Mouse (Mus musculus) regulatory T cell (primary cell): Measurements from ENCODE around the gene Trir.

Experiments
- in situ Hi-C: fragments of 300-600 bp; cut with MboI, MseI; formaldehyde crosslinking; loops from one replicate; pipeline ENCODE4 v1.15.1; 2025; ENCODE audit warnings: high pct_unique_total_duplicates

The Trir gene

DNA sequence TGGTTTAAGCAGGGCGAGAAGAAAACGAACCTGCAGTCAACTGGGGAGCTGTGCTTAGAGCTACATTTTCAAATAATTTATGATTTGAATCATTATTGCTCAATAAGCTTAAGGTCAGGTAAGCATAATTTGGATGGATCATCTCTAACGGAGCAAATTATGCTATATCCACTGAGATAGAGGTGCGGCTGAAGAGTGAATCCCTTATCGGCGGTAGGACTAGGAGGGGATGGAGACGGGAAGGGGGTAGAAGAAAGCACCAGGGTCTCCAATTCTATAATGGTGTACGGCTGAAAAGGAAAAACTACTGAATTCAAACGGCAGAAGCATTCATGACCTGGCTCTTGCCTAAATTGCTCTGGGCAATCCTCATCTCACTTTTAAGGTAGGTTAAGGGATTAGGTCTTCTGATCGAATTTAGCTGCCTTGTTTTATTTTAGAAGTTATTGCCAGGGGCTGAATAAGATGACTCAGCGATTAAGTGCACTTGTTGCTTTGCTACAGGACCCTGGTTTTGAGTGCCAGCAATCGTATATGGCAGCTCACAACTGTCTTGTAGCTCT, 8.6 kb downstream of the Trir start:
- in situ Hi-C loops, result loop anchor here (5.0 kb wide), 1 partner anchor 343 kb away; no protein-coding TSS in a partner anchor

DNA sequence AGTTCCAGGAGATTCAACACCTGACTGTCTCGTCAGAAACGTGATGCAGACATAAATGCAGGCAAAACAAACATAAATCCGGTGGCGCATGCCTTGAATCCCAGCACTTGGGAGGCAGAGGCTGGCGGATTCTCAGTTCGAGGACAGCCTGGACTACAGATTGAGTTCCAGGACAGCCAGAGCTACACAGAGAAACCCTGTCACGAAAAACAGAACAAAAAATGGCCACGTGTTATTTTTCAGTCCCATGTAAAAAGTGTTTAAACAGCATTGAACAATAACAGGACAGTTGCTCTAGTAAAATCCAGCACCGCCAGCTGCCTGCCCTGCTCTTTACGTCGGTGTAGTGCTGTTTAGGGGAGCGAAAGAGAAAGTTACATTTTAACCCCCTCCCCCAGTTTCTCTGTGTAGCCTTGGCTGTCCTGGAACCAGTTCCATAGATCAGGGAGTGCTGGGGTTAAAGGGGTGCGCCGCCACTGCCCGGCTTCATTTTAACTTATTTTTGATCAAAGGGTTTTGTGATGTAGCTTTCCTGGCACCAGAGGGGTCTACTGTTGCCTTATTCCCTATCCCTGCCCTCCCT, 9.2 kb downstream of the Trir start:
- in situ Hi-C loops, result loop anchor here (5.0 kb wide), 1 partner anchor 344 kb away; no protein-coding TSS in a partner anchor

- in situ Hi-C loops, result loop anchor here (5.0 kb wide), 1 partner anchor 344 kb away; no protein-coding TSS in a partner anchor
These were observed 9.7 kb downstream of the Trir start for GRCm38 (mm10) chr8:85036381-85036717.

DNA sequence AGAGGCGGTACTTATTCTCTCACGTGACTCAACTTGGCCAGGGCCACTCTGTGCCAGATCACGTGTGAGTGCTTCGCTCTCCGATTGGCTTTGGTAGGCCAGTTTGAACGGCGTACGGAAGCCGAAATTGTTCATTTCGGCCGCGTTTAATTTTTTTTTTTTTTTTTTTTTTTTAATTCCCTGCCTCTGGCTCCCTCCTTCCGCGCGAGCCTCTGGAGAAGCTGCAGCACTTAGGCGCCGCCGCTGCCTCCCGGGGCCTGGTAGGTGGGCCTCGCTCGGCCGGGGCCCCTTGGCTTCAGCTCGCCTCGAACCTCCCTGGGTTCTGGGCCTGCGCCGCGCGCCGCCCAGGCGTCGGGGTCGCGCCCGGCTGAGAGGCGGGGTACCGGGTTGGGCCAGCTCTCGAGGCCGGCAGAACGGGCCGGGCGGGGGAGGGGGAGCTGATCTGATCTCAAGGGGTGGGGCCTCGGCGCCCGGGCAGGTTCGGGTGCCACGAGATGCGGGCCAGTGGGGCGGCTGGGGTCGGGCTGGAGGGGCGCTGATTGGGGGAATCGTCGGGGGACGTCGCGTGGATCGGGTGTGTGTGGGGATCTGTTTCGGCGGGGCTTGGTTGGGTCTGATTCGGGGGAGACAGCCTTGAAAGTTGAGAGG, 10.2 kb downstream of the Trir start, which contains the start of gene Tnpo2:
TSS of gene Tnpo2 (plus strand) at position 198 of the 648 bp plus-strand sequence.
- in situ Hi-C loops, result loop anchor here (5.0 kb wide), 1 partner anchor 345 kb away; no protein-coding TSS in a partner anchor

DNA sequence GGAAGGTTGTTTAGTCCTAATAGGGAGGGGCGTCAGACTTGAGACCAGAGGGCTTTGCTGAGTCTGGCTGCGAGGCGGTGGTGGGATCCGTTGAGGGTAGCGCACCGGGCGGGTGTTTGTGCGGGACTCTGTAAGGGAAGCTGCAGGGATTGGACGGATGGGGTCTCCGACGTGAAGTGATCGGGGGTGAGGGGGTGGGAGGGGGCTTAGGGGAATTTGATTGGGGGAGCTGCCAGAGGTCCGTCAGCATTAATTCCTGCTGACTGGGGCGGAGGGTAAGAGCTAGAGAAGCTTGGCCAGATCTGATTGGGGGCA, 10.7 kb downstream of the Trir start:
- in situ Hi-C loops, result loop anchor here (5.0 kb wide), 1 partner anchor 345 kb away; no protein-coding TSS in a partner anchor

DNA sequence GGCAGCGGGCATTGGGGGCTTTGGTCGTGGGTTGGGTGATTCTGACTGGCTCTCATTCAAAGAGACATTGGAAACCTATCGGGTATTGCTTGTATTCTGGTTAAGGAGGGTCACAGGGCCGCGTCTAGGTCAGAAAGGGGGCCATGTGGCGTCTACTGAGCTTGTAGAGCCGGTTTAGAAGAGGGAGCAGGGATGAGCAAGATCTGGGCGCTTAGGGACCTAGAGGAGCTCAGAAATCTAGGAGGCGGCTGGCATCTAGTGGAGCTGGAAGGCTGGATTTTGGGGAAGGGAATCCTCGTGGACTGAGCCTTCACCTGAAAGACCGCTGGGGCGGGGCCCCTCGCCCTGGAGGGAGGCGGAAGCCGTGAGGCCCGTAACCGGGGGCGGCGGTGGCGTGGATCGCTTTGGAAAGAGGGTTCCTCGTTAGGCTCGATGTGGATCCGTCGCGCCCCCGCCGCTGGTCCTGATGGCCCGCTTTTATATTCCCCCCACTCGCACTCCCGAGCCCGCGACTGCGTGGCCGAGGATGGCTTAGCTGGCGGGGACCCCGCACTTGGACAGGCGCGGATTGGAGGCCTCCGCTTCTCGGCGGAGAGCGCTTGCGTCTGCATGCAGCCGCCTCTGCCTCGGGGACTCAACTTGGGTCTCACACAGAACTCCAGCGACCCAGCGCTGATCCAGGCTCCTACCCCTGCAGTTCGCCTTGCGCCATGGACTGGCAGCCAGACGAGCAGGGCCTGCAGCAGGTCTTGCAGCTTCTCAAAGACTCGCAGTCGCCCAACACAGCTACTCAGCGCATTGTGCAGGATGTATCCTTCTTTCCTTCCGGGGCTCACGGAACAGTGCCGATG, 11.3 kb downstream of the Trir start:
- in situ Hi-C loops, result loop anchor here (5.0 kb wide), 1 partner anchor 346 kb away; no protein-coding TSS in a partner anchor

- in situ Hi-C loops, result no loop called here
These were observed 17.0 kb downstream of the Trir start for GRCm38 (mm10) chr8:85043619-85044018.

DNA sequence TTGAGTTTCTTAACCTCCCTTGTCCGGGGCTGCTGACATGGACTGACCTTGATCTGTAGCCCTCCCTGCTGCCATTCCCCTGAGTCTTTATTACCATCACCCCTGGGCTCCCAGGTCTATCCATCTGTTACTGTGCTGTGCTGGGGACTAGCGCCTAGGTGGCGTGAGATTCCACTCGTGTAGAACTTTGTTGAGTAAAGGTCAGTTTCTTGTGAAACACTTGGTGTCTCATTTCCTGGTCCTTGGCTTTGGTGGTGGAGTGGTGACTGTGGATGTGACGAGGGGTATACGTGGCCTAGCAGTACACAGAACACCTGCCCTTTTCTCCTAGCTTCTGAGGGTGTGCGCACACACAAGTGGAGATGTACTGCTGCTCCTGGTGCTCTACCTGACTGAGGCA, 30.7 kb downstream of the Trir start:
- in situ Hi-C loops, result no loop called here

DNA sequence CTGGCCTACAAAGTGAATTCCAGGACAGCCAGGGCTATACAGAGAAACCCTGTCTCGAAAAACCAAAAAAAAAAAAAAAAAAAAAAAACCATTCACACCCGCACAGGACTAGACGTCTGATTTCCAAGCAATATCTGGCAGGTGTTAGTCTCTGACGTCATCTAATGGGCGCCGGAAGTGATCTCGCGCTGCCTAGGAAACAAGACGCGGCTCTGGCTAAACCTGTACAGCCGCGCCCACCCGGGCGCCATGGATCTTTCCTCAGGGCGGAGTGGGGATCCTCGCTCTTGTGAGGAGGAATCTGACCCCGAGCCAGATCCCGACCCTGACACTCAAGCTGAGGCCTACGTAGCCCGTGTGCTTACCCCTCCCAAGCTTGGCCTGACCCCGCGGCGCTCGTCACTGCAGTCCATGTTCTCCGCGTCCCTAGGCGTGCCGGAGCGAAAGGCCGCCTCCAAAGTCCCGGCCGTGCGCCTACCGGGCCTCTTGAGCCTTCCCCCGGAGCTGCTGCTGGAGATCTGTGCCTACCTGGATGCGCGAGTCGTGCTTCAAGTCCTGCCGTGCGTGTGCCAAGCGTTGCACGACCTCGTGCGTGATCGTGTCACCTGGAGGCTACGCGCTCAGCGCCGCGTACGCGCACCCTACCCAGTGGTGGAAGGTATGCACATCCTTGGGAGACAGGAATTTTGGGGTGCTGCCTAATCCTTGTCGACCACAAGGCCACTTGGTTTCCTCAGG, 33.4 kb downstream of the Trir start, which contains the start of gene Fbxw9:
TSS of gene Fbxw9 (plus strand) at position 177 of the 738 bp plus-strand sequence.
- in situ Hi-C loops, result no loop called here

GRCm38 (mm10) chr8:85062603-85063002, 36.0 kb downstream of the Trir start:
- in situ Hi-C loops, result no loop called here

DNA sequence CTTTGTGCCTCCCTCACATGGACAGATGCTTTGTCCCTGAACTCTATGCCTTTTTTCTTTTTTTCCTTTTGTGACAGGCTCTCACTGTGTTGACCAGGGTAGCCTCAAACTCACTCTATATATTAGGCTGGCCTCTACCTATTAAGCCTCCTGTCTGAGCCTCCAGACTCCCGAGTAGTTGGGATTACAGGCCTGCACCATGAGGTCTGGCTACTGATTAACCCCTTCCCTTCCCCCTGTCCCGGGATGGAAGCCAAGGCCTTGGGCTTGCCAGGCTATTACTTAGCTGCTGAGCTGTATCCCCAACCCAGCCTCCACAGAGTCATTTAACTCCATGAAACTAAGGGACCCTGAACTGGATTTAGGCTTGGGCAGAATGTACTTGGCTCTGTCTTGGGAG, 38.6 kb downstream of the Trir start:
- in situ Hi-C loops, result no loop called here

DNA sequence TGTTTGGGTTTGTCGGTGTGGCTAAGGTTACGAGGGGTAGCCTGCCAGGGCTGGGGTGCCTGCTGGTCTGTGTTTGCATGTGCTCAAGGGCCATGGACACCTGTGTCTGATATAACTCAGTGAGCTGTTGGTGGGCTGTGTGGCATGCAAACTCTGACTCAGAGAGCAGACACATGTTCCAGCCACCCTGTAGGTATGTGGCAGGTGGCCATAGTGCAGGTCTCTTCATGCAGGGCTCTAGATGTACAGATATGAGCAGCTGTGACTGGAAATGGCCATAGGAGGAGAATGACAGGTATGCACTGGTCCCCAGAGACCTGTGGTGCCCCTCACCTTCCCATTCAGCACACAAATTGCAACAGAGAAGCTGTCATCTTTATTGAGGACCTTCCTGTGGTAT, 40.5 kb downstream of the Trir start:
- in situ Hi-C loops, result no loop called here

DNA sequence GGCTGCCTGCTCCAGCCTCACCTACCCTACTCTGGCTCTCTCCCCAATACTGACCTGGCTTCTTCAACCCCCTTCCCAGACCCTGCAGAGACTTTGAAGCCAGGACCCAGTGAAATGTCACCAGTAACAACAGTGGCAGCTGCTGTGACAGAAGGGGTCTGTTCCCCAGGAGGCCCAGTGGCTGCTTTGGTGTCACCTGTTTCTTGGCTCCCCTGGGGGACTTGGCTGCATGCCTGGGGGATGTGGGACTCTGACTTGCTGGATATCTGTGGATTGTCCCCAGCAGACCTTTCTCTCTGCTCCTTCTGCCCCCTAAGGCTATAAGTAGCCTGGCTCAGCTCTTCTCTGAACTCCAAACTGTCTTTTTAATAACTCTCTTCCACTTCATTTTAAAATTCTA, 41.4 kb downstream of the Trir start, which contains the start of gene Gm5741:
TSS of gene Gm5741 (minus strand) at position 1 of the 400 bp plus-strand sequence.
- in situ Hi-C loops, result no loop called here

GRCm38 (mm10) chr8:85071041-85071440, 44.4 kb downstream of the Trir start:
- in situ Hi-C loops, result no loop called here

- in situ Hi-C loops, result no loop called here
These were observed 45.1 kb downstream of the Trir start, which contains the start of gene Dhps for GRCm38 (mm10) chr8:85071514-85072281. Gene Dhps, plus strand, starts transcription at chr8:85071757.

DNA sequence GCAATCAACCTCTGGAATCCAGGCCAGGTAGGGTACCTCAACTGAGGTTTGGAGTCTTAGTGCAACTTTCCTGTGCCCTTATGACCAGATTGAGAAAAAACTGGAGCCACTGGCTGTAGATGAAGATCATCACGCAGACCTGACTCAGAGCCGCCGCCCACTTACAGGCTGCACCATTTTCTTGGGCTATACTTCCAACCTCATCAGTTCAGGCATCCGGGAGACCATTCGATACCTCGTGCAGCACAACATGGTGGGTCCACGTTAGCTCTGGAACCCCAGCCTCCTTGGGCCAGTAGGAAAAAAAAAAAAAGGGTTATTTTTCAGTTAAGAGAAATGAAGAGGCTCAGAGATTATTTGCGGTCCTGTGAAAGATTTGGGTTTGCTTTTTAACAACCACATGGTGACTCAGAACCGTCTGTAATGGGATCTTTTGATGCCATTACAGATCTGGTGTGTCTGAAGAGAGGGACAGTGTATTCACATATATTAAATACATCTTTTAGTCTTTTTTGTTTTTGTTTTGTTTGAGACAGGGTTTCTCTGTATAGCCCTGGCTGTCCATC, 45.8 kb downstream of the Trir start:
- in situ Hi-C loops, result no loop called here

DNA sequence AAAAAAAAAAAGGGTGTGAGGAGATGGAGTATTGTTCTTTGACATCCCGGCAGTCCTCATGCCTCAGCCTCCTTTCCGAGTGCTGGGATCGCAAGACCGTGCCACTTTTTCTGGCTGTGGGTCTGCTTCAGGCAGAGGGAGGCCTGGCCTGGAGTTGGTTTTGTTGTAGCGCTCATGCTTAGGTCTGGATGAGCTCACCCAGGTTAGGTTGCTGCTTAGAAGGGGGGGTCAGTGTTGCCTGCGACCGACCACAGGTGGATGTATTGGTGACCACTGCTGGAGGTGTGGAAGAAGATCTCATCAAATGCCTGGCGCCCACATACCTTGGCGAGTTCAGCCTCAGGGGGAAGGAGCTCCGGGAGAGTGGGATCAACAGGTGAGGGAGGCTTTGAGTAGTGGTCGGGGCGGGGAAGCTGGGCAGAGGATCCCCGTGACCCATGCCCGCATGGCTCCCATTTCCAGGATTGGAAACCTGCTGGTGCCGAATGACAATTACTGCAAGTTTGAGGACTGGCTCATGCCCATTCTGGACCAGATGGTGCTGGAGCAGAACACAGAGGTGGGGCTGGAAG, 46.5 kb downstream of the Trir start:
- in situ Hi-C loops, result no loop called here

- in situ Hi-C loops, result no loop called here
These were observed 47.5 kb downstream of the Trir start for GRCm38 (mm10) chr8:85074167-85074566.

DNA sequence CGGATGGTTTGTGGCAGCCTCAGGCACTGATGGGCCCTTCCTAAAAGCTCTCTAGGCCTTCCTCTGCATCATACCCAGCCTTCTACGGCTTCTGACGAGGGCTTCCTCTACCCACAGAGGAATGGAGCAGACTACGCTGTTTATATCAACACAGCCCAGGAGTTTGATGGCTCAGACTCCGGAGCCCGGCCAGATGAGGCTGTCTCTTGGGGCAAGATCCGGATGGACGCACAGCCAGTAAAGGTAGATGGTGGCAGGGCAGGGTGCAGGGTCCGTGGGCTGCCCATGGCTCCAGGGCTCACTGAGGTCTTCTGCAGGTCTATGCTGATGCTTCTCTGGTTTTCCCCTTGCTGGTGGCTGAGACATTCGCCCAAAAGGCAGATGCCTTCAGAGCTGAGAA, 48.0 kb downstream of the Trir start:
- in situ Hi-C loops, result loop anchor here (5.0 kb wide), 1 partner anchor 102 kb away; no protein-coding TSS in a partner anchor

DNA sequence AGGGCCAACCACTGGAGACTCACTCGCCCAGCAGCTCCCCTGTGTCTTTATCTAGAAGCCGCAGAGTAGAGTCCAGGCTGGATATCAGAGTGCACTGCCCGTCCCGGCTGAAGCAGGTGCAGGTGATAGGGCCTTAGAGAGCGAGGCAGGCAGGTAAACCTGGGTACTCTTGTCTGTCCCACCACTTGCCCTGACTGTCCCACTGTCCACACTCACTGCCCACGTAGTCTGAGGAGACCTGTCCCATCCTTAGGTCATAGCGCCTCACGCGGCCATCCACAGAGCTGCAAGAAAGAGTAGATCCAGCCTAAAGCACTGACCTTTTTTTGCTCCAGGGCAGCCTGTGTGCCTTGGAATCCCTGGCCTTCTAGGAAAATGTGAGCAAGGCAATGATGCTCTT, 49.4 kb downstream of the Trir start:
- in situ Hi-C loops, result loop anchor here (5.0 kb wide), 1 partner anchor 104 kb away; no protein-coding TSS in a partner anchor
